Mouse (Mus musculus) left cerebral cortex, postnatal 4 days (tissue): ENCODE results near the gene Clcnka. TPM values are rescaled to one million over a fixed set of nuclear protein-coding genes. Genes with fewer than 3 reads are reported as not detected.
A peak's percentile ranks its signal among the peaks of the same experiment; 100 is the strongest.

ENCODE experiments used
- DNase-seq: peaks from one replicate; pipeline ENCODE4 v3.0.0-alpha.2; 2022
- intact Hi-C: fragments of 180-260 bp; cut with DNase I; formaldehyde crosslinking; loops from one replicate; pipeline ENCODE4 v1.15.1; 2025
- microRNA-seq: library from miRNA; unstranded; fragments of <30 nt; microRNA quantifications from one replicate; pipeline ENCODE4 v1.2.0, GENCODE M21; 2022
- total RNA-seq, 2 experiments: library from RNA; stranded (reverse); gene quantifications; 2 replicates each; pipeline ENCODE4 v1.2.3; 2021

Gene Clcnka
- total RNA-seq, 2 experiments from 2014 or later, result 0.60 TPM; not detected in 1

DNA sequence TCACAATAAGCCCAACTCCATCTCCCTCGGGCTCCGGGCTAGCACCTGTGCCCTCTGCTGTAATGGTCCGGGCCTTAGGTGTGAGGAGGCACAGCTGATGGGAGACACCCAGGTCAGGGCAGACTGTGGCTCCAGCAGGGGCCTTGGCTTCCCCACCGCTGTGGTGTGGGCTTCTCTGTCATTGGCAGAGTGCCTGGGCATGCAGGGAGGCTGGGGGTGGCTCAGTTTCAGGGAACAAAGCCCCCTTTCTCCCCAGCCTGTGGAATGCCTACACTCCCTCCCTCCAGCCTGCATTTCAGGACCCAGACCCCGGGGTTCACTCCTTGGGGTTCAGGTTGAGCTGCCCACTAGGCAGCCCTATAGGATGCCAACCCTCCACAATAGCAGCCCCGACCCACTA lies 62.3 kb downstream of the Clcnka start:
- peak; percentile 46 for DNase-seq
- intact Hi-C loops, result no loop called here

- intact Hi-C loops, result no loop called here
- peak; percentile 37 for DNase-seq
These were observed 63.2 kb downstream of the Clcnka start for GRCm38 (mm10) chr4:141335263-141335796.

DNA sequence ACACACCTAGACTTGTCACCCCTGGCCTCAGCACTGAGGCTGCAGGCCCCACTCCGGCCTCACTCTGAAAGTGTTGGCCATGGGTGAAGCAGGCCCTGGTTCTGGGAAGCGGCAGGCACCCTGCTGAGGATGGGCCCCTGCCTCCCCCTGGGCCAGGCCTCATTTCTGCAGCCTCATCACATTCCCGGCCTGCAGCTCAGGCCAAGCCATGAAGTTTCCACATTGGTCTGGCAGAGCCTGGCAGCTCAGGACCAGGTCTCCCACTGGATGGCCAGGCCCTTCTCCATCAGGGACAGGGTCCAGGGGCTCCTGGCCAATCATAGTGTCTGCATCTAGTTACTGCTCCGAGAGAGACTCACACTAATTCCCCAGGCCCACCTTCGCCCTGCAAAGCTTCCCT lies 63.8 kb downstream of the Clcnka start:
- intact Hi-C loops, result no loop called here
- no peak for DNase-seq

Small RNA genes within 50 kb of the gene (microRNA-seq; reads per million reads assigned to microRNA genes)
- not detected for gene Gm25690

Other genes with a start within 250 kb of the Clcnka start
- 1 to 10 TPM; 4.3 to 5.1 TPM for gene Rsg1, start 184.8 kb downstream of the Clcnka start, total RNA-seq
- 1 to 10 TPM; 1.8 to 2.4 TPM for gene Arhgef19, start 159.2 kb downstream of the Clcnka start, total RNA-seq
- gene Epha2, start 97.5 kb downstream of the Clcnka start, total RNA-seq, result 1 to 10 TPM; 1.6 TPM
- 10 to 100 TPM; 32.5 to 35.1 TPM for gene Fam131c, start 30.5 kb downstream of the Clcnka start, total RNA-seq
- gene Clcnkb, start 17.3 kb upstream of the Clcnka start, total RNA-seq, result not detected
- not detected for gene Hspb7, start 22.1 kb upstream of the Clcnka start, total RNA-seq
- 1 to 10 TPM; 1.5 to 1.8 TPM for gene Srarp, start 37.4 kb upstream of the Clcnka start, total RNA-seq
- 10 to 100 TPM; 32.7 to 35.3 TPM for gene Zbtb17, start 45.9 kb upstream of the Clcnka start, total RNA-seq
- 10 to 100 TPM; 80.6 to 86.1 TPM for gene Spen, start 139.9 kb upstream of the Clcnka start, total RNA-seq
- gene Fblim1, start 207.4 kb upstream of the Clcnka start, total RNA-seq, result 10 to 100 TPM; 19.8 to 23.8 TPM
- under 1 TPM; 0.38 to 0.46 TPM for gene Tmem82, start 219.9 kb upstream of the Clcnka start, total RNA-seq
- gene Slc25a34, start 225.1 kb upstream of the Clcnka start, total RNA-seq, result 1 to 10 TPM; 1.1 to 1.7 TPM